Mouse (Mus musculus) bone marrow macrophage, adult 2 months (primary cell): ENCODE measurements around the gene Zfp39.

ENCODE experiments used
- CTCF ChIP-seq: IDR thresholded peaks from 2 replicates; pipeline ENCODE4 v1.5.1; 2012; ENCODE audit warnings: low read depth, mild to moderate bottlenecking, low read length, moderate library complexity
- POLR2A ChIP-seq: IDR thresholded peaks from 2 replicates; pipeline ENCODE4 v1.6.1; 2012; ENCODE audit warnings: mild to moderate bottlenecking, low read depth, low read length, borderline replicate concordance

- TF ChIP-seq CTCF (no peak), POLR2A (no peak)
Measured at GRCm38 (mm10) chr11:58929055-58929454, 25.0 kb upstream of the Zfp39 start.
